Mouse (Mus musculus) cerebellum, adult 11-12 months (tissue): ENCODE results near the gene 1700029F12Rik.
"Not testable (repeated sequence)": the region's sequence is repeated elsewhere in the genome, so short reads cannot be mapped to it uniquely, and the experiment has no call there.

Experiments
- DNase-seq: peaks from one replicate; pipeline ENCODE4 v3.0.0; 2022

Gene 1700029F12Rik

GRCm38 (mm10) chr13:97034262-97034661 is at the start of gene 1700029F12Rik:
TSS of gene 1700029F12Rik (minus strand) at chr13:97034362.
- no peak for DNase-seq

- no peak for DNase-seq
These were observed 48.3 kb upstream of the 1700029F12Rik start for GRCm38 (mm10) chr13:97082432-97082831.

- DNase-seq: no peak
These were observed 46.5 kb upstream of the 1700029F12Rik start for GRCm38 (mm10) chr13:97080615-97081014.

- peak; percentile 61 for DNase-seq
These were observed 46.0 kb upstream of the 1700029F12Rik start for GRCm38 (mm10) chr13:97080201-97080600.

DNA sequence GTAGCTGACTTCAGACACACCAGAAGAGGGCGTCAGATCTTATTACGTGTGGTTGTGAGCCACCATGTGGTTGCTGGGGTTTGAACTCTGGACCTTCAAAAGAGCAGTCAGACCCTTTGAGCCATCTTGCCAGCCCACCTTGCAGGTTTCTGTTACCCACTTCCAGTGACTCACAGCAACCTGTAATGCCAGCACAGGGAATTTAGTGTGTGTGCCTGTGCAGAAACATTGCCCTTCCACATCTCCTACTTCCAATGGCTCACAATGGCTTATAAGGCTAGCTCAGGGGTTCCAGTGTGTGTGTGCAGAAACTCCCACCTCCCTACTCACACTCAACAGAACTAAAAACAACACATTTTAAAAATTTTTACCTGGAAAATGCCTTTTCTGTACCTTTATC is 43.4 kb upstream of the 1700029F12Rik start:
- DNase-seq: no peak

- no peak for DNase-seq
These were observed 39.3 kb upstream of the 1700029F12Rik start for GRCm38 (mm10) chr13:97073497-97073896.

DNA sequence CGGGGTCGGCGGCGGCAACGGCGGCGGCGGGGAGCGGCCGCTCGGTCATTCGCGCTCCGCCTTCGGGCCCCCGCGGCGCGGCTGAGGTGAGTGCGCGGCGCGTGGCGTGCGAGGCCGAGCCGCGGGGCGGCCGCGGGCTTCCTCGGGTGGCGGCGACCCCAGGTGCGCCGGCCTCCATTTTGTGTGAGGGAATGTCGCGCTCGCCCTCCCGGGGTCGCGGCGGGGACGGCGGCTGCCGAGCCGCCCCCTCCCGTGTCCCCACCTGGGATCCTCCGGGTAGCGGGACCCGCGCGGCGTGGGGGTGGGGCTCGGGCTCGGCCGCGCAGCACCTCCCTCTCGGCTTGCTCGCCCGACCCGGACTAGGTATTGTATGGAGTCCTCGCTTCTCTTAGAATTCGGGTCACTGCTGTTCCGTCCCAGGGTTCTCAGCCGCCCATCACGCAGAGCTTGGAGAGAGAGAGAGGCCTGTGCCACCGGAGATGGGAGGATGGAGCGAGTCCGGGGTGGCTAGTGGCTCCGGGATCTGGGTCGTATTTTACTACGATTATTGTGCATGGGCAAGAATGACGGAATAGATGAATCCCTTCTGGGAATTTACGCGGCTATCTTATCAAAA is 37.6 kb upstream of the 1700029F12Rik start:
- peak; percentile 42 for DNase-seq

DNA sequence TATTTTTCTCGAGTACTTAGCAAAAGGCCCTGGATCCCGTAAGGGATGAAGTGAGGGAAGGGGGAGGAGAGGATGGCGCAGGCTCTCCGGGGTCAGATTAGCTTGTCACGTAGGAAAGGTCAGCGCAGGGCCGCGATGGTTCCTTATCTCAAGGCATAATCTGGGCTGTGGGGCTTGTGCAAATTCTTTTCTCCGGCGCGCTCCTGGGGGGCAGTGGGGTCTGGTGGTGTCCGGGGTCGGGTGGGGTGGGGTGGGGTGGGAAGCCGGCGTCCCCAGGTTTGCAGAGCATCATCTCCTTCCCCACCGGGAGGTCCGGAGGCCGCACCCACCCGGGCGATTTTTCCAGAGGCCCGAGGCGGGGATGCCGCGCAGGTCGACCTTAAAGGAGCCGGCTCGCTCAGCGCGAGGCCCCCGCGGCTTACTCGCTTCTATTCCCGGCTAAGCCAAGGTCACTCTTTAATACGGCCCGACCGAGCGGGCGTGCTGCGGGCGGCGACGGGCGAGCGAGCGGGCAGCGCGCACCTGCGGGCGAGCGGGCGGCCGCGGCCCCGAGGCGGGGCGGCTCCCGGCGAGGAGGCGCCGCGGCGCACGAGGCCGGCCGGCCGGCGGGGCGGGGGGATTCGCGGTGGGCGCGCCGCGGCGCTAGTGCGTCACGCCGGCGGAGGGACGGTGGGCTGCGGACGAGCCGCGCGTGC is 36.9 kb upstream of the 1700029F12Rik start:
- peak; percentile 40 for DNase-seq

- no peak for DNase-seq
These were observed 34.0 kb upstream of the 1700029F12Rik start for GRCm38 (mm10) chr13:97068151-97068550.

DNA sequence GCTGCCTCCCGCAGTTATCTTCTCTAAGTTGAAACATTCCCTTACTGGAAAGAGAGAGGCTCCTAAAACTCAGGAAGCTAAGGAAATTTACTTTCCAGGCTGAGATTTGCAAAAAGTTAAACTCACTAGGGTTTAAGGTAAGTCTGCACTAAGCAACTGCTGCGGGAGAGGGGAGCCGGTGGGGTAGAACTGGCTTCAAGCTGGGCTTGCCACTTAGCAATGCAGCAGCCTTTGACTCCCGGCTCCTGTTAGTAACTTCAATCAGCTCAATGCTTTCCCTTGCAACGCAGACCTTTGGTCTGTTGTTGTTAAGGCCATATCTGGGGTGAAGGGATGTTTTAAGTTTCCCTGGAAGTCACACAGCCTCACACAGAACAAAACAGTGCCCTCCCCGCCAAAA is 33.5 kb upstream of the 1700029F12Rik start:
- no peak for DNase-seq

GRCm38 (mm10) chr13:97066649-97067550 is 32.7 kb upstream of the 1700029F12Rik start, which contains the start of gene Fam169a:
TSS of gene Fam169a (plus strand) at chr13:97067286.
- no peak for DNase-seq

DNA sequence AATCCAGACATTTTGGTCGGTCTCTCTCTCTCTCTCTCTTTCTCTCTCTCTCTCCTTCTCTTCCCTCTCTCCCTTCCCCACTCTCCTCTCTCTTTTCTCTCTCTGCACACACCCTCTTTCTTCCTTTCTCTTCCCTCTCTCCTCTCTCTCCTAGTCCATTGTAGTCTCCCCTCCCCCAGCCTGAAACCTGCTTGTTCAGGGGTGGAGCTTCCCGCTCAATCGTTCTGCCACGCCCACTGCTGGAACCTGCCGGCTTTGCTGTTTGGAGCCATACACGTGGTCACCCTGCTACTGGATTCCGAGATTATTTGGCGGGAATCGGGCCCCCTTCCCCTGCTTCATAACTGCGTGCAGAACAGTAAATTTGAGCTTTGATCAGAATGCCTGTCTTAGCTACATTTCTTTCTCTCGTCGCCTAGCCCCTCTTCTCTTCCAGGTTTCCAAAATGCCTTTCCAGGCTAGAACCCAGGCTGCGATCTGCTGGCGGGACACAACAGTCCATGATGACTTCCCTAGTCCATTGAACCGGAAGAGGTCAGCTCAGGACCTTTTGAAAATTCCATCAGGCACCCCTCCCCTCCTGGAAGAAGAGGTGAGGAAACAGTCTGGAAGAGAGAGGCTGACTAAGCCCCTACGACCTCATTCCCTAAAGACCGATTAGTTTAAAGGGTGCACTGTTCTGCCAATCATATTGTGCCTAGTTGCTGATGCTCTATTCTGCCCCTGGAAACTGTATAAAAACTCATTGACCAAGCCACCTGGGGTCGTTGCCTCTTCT is 30.9 kb upstream of the 1700029F12Rik start:
- not testable (repeated sequence) for DNase-seq

GRCm38 (mm10) chr13:97064413-97064812 is 30.3 kb upstream of the 1700029F12Rik start:
- DNase-seq: no peak

GRCm38 (mm10) chr13:97063431-97063830 is 29.3 kb upstream of the 1700029F12Rik start:
- DNase-seq: no peak

DNA sequence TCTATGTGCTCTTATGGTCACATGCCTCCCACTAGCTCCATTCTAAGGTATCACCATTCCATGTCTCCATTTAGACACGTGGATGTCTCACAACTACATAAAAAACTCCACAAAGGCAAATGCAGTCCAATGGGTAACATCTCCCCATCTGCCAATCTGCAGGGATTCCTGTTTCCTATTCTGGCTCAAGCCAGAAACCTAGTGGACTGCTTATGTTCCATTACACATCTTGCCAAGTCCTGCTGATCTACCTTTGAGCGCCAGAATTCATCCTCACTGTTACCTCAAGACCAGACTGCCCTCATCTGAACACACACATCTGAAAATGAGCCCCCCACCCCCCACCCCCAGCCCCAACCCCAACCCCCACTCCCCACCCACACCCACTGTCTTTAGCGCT is 28.0 kb upstream of the 1700029F12Rik start:
- peak; percentile 64 for DNase-seq

GRCm38 (mm10) chr13:97060331-97060730 is 26.2 kb upstream of the 1700029F12Rik start:
- DNase-seq: no peak

DNA sequence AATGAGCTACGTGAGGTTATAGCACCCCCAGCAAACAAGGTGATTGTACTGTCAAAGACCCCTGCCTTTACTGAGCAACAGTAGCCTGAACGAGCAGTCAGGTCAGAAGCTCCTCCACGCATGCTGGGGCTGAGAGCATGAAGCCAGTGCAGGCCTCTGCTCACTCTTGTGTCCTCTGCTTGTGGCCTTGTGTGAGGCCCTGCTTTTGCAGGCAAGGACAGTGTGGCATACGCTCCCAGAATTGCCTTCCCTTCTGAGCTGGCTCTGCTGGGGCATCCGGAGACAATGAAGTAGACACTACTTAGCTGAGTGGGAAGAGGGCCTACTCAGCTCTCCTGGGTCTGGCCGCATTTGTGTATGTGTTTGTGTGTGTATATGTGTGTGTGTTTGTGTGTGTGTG is 25.6 kb upstream of the 1700029F12Rik start:
- DNase-seq: no peak

- DNase-seq: no peak
These were observed 23.7 kb upstream of the 1700029F12Rik start for GRCm38 (mm10) chr13:97057817-97058216.

DNA sequence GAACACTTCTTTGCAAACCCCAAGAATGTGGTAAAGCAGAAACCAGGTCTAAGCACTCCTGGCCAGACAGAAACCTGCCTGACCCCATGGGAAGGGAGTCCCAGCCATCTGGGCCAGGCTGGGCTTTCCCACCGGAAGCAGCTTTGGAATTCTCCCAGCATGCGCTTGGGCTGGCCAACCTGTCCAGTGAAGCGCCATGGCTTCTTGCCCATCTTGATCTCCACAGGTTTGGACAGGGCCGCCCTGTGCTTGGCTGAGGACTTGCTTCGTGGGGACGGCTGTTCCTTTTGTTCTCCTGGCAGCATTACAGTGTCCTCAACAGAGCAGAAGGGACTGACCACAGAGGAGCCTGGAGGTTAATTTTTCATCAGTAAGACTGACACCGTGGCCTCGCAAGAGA is 19.7 kb upstream of the 1700029F12Rik start:
- peak; percentile 88 for DNase-seq

DNA sequence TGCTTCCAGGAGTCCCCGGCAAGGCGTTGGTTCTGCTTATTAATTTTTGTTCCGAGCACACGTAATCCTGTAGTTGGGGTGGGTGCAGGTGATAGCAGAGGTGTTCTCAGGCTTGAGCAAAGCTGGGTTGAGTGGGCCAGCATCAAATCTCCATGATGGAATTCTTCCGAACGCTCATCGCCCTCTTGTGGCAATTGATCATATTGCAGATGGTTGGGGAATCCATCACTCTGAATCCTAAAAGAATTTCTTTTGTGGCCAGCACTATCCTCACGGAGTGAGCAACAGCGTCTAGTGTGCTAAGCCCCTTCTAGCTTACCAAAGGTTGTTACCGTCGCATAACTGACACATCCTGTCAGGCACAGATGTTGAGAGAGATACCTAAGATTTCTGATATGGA is 18.5 kb upstream of the 1700029F12Rik start:
- DNase-seq: peak; percentile 28

- peak; percentile 68 for DNase-seq
These were observed 17.0 kb upstream of the 1700029F12Rik start for GRCm38 (mm10) chr13:97051158-97051557.

GRCm38 (mm10) chr13:97030075-97030474 is 4.1 kb downstream of the 1700029F12Rik start:
- DNase-seq: no peak

DNA sequence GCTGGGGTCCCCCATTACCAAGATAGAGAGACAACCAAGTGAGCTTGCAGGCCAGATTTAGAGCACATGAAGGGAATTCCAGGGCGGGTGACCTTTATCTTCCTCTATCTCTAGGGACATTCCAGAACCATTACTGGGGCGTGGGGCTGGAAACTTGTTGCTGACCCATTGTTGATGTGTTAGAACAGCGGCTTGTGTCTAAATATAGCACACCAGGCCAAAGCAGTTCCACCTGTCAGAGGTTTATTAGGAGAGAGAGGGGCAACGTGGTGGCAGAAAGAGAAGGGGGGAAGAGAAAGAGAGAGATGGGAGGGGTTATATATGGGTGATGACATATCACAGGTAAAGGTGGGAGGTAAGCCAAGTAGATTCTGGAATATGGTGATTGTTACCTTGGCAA is 12.3 kb downstream of the 1700029F12Rik start:
- DNase-seq: no peak
